Mouse (Mus musculus) MN1 (cell line): Measurements from ENCODE around the gene Lrrc8c.

ENCODE experiments used
- DNase-seq: peaks from one replicate; pipeline ENCODE4 v3.0.0-alpha.2; 2016; ENCODE audit warnings: low spot score

Gene Lrrc8c

DNA sequence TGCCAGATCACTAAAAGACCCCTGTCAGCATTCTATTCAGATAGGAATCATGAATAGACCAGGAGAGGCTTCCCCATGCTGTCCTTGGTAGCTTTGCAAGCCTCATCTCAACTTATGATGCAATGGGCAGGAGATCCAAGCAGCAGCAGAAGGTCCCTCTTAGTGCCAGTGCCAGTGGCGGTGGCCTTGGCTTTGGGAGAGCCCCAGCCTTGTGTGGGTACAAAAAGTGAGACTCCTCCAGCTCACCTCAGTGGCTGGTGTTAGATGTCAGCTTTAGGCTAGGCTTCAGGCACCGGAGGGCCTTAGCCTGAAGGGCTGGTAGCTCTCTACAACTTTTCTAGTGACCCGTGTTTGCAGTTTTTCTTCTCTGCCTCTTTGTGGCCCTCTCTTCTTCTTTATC lies 18.1 kb upstream of the Lrrc8c start:
- DNase-seq: no peak

DNA sequence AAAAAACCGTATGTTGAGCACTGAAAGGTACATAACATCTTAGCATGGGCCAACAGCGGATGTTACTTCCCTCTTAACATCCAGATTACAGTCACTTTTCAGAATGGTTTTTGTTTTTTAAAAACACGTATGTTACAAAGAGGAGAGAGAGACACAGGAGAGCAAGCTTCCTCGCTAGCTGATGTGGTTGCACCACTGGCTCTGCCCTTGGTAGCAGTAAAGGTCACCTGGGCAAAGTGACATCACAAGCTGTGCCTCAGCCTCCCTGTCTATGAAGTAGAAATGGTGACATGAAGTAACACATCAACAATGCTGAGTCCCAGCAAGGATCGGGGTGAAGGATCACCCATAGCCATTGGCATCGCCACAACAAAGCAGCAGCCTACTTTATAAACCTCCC lies 10.4 kb upstream of the Lrrc8c start:
- DNase-seq: no peak

DNA sequence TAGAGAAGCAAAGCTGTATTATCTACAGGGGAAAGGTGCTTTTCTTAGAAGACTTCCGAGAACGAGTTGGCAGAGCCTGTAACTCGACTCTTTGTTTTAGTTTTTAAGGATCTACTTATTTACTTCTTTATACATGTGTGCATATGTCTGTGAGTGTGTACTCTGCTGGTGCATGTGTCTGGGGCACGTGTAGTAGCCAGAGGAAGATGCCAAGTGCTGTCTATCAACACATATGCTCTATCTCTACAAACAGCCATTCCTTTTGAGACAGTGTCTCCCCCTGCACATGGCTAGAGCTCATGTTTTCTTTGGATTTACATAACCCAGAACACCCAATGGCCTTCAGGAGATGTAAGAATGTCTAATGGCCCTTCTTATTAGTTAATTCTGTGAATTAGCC lies 6.9 kb upstream of the Lrrc8c start:
- no peak for DNase-seq

DNA sequence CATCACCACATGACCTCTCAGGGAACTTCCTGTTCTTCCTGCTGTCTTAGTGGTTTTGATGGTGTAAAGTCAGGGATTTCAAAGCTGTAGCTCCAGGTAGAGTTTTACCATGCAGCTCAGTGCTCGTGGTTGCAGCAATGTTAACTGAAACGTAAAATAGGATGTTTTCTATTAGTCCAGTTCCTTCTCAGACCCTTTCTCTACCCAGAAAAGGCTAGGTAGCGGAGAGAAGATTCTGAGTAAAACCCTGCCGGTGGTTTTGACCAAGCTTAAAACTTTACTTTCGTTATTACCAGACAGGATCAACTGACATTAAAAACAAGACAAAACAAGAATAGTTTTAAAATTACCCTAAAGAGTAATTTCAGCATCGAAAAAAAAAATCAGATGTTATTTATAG lies 3.7 kb upstream of the Lrrc8c start:
- no peak for DNase-seq

DNA sequence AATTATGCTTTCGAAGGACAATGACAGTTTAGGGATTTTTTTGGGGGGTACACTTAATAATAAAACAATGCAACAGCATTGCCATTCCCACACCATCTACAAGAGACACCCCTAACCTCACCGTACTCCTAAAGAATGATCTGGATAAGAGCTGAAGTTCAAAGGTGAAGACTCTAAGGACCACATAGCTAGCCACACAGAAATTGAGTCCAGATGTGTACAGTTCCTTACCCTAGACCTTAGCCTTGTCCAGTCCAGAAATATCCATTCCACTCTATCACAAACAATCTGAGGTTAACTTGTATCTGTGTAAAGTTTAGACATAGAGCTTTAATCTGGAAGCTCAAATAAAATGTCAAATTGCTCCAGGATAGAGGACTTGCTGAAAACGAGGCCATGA lies 2.9 kb upstream of the Lrrc8c start:
- no peak for DNase-seq

DNA sequence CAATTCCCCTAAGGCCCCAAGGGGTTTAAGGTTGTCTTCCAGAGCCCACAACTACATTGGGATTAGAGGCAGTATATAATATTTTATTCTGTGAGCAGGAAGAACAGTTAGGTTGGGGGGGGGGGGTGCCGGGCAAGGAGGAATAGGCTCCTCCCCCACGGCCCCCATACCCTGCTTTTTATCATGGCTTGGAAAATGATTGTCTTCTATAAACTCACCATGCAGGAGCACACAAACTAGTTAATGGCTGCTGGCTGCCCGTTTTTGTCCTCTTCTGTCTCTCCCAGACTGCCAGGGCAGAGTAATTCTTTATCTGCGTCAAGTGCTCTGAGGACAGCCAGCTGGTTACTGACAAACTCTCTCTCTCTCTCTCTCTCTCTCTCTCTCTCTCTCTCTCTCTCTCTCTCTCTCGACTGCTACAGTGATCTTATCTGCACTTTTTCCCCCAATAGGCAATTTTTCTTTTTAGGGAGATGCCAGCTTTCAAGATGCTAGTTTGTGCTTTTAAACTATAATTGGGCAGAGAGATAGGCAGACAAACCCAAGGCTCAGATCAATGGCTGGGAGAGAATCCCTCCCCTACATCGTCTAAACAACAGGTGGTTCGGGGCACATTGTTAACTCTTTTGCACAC lies 1.1 kb upstream of the Lrrc8c start:
- peak; percentile 41 for DNase-seq

DNA sequence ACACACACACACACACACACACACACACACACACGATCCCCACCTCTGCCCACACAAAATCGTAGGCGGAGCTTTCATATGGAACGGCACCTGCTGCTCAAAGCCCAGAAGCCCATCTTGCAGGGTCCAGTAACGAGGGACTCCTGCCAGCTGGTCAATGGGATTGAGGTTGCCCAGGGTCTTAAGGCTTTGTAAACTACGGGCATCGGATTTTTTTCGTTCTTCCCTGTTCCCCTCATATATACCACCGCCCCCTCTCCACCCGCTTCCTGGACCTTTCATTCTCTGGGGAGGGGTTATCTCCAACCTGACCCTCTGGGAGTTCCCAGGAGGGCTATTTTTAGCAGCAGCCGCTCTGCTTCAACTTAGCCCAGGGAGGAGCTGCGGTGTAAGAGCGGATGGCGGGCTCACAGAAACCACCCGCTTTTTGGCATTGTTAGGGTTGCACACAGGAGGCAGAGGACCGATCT lies 527 bp upstream of the Lrrc8c start:
- DNase-seq: no peak

DNA sequence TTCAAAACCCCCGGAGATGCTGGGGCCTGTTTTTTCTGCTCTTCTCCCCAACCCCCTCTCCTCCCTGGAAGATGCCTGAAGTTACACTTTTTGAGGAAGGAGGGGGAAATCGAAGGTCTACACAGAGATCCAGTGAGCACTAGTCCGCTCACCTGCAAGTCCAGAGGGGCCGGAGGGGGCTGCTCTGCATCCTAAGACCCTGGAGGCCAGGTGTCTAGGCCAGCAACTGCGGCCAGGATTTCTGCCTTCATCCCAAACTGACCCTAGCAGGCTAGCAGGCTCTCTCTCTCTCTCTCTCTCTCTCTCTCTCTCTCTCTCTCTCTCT lies 750 bp downstream of the Lrrc8c start:
- peak; percentile 38 for DNase-seq

DNA sequence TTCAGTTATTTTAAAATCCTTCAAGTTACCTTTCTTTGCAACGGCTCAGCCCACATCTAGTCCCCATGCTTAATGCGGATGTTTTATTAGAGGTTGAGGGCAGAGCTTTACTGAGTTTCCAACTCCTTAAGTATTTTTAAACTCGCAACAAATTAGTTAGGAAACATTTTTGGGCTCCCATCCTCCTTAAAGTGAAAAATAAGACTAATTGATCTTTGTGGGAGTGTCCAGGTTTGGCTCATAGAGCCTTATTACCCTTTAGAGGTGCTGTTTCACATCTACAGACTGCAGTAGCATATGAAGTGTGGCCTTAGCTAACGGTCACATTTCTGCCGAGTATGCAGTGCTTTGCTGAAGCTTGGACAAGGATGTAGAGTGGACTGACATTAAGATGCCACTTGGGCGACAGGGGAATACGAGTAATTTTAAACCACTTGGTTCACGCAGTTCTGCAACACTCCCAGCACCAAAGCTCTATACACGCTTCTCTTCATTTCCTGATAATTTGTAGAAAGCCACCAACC lies 1.3 kb downstream of the Lrrc8c start:
- DNase-seq: peak; percentile 8

DNA sequence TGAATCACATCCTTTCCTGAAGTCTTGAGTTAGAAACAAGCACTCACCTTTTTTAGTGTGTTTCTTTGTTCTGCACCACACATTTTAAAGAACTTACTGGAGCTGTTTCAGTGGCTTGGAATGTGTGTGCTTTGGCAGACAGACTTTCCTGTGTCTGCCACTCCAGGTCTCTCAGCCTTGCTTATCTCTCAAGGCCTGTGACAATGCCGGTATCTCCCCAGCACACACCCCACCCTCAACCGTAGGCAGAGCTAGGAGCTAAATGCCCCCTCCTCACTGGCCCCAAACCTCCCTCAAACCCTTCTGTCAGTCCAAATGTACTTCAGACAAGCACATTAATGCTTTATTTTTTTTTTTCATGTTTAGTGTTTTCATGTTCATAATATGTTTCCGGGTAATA lies 4.3 kb downstream of the Lrrc8c start:
- no peak for DNase-seq

DNA sequence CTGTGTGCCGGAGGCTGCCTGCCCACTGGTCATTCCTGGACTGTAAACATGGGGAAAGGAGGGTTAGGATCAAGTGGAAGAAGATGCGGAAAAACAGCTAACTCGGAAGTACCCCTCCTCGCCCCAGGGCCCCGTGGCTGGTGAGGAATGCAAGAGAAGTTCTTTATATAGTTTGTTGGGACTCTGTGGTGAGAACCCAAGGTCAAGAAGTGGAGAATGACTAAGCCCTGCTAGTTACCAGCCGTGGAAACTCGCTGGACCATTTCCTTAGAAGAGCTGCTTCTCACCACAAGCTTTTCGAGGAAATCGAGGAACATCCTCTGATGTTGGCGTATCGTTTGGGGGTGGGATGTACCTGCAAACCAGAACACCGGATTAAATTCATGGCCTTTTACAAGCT lies 5.8 kb downstream of the Lrrc8c start:
- no peak for DNase-seq

DNA sequence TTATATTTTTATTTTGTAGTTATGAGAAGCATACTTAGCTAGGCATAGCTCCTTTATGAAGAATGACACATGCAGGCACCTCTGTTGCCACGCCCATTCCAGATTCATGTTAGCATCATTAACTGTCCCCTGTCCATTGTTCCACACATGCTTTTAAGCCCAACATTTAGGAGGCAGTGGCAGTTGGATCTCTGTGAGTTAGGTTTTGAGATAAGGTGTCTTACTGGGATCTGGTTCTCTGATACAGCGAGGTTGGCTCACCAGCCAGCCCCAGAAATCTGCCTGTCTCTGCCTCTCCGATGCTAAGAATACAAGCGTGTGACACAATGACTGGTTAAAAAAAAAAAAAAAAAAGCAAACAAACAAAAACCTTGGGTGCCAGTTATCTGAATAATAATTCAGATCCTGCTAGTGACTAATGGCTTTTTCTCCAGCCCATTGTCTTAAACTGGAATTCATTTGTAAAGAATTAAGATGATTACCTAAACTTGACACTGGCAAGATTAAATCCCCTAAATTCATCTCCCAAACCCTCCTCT lies 7.0 kb downstream of the Lrrc8c start:
- no peak for DNase-seq

DNA sequence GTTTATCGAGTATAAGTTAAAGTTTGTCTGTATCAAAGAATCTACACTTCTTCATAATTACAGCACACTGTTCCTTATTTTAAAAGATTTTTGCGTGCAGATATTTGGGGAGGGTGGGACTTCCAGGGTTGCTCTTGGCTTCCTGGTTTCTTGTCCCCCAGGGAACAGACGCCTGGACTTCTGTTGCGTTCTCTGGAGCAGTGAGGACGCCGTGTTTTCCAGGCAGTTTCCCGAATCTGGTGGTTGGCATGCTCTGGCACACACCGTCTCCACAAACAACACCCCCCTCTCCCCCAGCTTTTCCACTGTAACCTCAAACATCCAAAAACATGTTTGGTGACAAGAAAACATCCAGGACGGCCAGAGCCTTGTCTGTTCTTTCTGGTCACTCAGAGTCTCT lies 7.6 kb downstream of the Lrrc8c start:
- DNase-seq: no peak

DNA sequence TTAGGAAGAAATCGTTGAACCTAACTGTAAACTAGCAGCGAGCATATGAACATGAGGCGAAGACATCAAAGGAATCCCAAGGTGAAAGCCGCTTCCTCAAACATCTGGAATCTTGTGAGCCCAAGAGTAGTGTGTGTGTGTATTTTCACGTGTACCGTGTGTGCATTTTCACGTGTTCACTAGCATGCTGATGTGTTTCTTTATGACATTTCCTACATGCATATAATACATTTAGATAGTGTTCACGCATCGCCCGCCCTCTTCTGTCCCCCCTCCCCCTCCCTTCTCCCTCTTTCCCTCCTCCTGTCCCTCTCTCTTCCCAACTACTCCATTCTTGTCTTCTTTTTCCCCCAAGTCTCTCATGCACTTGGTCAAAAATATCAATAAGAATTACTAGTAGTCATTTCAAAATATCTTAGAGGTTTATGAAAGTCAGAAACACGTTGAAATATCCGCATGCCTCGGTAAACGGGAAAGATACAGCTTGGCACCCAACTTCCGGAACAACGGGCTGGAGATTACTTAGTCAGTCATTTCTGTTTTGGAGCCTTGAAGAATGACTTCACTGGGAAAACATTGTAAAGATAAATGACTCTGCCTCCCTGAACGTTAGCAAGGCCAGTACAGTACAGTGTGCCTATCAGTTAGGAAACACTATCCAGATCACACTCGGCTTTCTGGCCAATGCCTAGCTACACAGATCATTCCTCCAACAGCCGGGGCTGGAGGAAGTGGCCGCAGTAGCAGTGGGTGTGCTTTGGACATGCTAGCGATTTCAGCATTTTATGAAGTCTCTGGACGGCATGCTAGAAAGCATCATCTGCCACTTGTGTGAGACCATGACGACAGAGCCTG lies 8.5 kb downstream of the Lrrc8c start:
- no peak for DNase-seq

DNA sequence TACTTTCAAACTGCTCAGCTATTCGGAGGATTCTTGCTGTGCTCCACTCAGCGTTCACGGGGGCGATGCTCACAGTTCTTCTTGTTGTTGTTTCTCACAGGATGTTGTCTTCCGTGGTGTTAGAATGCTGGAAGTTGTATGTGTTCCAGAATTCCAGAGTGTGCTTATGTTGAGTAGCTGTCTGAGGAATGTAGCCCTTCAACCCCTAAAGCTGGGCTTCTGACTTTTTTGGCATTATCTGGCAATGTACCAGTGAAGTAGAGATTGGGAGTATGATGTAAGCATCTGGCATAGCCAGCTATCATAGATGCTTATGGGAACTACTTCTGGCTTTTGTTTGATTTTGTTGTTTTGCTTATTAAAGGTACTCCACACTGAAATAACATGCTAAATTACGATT lies 11.4 kb downstream of the Lrrc8c start:
- no peak for DNase-seq

DNA sequence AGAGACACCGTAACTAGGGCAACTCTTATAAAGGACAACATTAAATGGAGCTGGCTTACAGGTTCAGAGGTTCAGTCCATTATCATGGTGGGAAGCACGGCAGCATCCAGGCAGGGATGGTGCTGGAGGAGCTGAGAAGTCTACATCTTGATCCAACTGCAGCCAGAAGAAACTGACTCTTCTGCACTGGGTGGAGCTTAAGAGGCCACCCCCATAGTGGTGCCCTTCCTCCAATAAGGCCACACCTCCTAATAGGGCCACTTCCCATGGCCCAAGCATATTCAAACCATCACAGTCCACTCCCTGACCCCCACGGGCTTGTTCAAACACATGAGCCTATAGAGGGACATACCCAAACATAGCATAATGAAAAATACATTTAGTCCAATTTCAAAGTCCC lies 16.0 kb downstream of the Lrrc8c start:
- DNase-seq: no peak

DNA sequence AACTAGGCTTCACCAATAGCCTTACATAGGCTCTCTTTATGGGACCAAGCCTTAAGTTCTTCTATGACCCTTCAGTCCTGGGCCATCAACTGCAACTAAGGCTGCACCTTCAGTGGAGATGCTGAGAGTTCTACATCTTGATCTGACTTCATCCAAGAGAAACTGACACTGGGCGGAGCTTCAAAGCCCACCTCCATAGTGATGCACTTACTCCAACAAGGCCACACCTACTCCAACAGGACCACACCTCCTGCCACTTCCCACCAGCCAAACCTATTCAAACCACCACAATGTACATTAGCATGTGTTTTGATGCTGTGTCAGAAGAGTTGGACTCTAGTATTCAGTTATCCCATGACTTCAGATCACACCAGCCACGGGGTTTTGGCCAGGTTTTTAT lies 17.0 kb downstream of the Lrrc8c start:
- DNase-seq: no peak

DNA sequence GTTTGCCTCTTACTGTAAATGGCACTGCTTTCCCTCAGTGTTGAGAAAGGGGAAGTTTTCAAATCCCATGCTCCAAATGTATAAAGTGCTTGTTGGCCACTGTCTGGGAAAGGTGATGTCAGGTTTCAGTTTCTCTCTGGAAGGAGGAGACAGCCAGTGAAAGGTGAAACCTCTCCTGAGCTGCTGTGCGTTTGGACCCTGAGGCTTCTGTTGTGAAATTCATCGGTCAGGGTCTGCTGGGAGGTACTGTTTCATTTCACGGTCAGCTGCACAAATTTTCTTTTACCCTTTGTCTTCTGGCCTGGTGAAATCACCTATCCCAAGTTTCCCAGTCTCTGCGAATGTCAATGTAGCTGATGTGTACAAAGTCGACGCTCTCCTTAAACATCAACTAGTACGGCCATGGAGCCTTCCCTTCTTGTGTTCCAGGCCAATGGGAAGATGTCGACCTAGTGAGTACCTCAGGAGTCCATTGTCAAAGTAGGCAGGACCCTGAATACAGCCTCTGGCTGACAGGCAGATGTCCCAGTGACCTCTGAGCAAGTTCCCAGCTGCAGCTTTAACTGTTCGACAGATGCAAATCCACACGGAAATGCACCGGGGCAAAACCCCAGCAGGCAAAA lies 18.0 kb downstream of the Lrrc8c start:
- no peak for DNase-seq

DNA sequence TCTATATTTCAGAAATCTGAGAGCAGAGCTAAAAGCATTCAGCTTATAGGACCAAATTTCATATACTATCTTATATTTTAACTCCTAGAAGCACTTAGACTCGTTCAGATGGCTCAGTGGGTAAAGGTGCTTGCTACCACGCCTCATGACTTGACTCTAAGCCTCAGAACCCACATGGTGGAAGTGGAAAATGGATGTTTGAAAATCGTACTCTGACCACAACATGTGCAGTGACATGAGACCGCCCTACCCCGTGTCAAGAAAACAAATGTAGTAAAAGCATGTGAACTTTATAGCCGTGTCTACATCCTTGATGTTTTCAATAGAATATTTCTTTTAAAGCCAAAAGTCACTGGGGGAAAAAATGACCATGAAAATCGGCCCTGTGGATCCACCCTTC lies 21.9 kb downstream of the Lrrc8c start:
- no peak for DNase-seq

DNA sequence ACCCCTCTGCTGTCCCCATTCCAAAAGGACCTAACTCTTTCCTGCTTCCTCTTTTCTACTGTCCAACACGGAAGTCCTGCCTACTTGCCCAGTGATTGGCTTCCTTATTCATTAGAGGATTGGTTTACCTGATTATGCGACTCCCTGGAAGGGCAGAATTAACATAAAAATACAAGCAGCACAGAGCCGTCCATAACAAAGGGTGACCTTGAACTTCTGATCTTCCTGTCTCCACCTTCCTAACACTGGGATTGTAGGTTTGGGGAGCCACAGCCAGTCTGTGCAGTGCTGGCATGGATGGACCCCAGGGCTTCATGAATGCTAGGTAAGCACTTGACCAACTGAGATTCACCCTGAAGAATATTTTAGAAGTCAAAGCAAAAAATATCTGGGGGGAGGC lies 25.9 kb downstream of the Lrrc8c start:
- no peak for DNase-seq

DNA sequence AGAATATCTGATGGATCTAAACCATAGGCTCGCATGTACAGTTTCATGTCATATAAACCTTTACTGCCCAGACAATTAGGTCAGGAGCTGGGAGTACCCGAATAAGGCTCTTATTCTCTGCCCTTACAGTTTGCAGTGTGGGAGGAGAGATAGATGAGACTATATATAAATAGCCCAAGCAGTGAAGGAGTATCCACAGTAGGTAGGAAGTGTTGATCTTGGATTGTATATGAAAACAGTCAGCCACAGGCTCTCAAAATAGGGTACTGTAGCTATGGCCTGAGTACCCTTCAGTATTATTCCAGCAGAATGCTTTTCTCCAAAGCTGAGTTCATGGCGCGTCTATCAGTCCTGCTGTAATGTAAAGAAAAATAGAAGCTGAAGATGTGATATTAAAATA lies 27.9 kb downstream of the Lrrc8c start:
- DNase-seq: no peak

DNA sequence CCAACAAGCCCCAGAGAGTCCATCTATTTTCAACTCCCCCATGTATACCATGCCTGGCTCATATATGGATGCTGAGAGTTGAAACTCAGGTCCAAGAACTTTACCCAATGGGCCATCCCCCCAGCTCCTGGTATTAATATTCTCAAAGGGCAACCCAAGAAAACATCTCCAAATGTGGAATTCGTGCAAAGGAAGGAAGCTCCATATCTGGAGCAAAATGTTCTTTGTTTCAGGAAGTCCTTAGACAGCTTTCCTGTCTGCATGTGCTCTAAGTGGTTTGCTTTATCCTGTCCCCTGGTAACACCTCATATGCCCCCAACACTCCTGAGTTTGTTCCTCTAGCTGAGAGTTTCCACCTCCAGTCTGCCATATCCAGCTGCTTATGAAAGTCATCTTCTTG lies 32.6 kb downstream of the Lrrc8c start:
- DNase-seq: no peak

DNA sequence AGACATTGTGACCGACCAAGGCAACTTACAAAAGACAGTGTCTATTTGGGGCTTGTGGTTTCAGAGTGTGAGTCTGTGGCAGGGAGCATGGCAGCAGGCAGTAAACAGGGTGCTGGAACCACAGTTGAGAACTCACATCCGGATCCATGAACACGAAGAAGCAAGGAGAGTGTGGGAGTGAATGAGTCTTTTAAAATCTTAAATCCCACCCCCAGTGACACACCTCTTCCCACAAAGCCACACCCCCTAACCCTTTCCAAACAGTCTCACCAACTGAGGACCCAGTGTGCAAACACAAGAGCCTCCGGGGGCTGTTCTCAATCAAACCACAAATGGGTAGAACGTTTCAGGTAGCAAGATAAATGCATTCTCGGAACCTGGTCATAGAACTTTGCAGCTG lies 37.1 kb downstream of the Lrrc8c start:
- DNase-seq: no peak
